32 mouse cellular contexts compared by ENCODE assay signal in genomic region chr12:82754501-82754900, GRCm38 (mm10).
DNase-seq lines count a peak whose midpoint lies in the region; ATAC-seq and TF ChIP-seq lines count a peak whose summit lies in the region.
"Had no signal": no experiment of that assay in that cellular context is flagged by ENCODE, and none has a peak within 500 bp of the region (broad histone marks: within the 10 kb centered on the region; RNA-seq: fewer than 3 reads in every experiment).

No protein-coding gene starts in this region.

- H3K4me3 ChIP-seq in heart, adult 2 months, result no peak overlapping the region
- no peak overlapping the region for H3K4me3 ChIP-seq in heart, embryonic 10.5 days
- no peak overlapping the region for H3K4me3 ChIP-seq in heart, embryonic 14.5 days (ENCODE audit: control insufficient read depth in 1 of 2, insufficient read depth in 1 of 2, low read depth in 1 of 2, low read length in 2 of 2)
- no peak overlapping the region for H3K4me3 ChIP-seq in olfactory bulb, adult 2 months (ENCODE audit: insufficient read depth, low read depth, low read length)
- H3K4me3 ChIP-seq: hindbrain, embryonic 10.5 days; kidney, embryonic 15.5 days; layer of hippocampus, adult 2 months; left cerebral cortex, adult 2 months; limb, embryonic 12.5 days; liver, embryonic 15.5 days; midbrain, embryonic 13.5 days; neural tube, embryonic 13.5 days had no signal

- H3K27me3 ChIP-seq in heart, adult 2 months (ENCODE audit: control insufficient read depth, insufficient read depth, low read length), result no peaks in the 10 kb centered on the region
- H3K27me3 ChIP-seq in heart, embryonic 10.5 days (ENCODE audit: insufficient read depth, poor library complexity, severe bottlenecking), result no peaks in the 10 kb centered on the region
- no peaks in the 10 kb centered on the region for H3K27me3 ChIP-seq in heart, embryonic 14.5 days (ENCODE audit: control insufficient read depth, insufficient read depth, low read length)
- H3K27me3 ChIP-seq: kidney, embryonic 15.5 days; limb, embryonic 12.5 days; liver, embryonic 15.5 days; midbrain, embryonic 13.5 days; neural tube, embryonic 13.5 days had no signal

- no peak for TF ChIP-seq POLR2A in heart, adult 2 months (IDR thresholded peaks at IDR 0.05; ENCODE audit: insufficient read depth, low read depth, low read length)
- no peak for TF ChIP-seq POLR2A in olfactory bulb, adult 2 months (IDR thresholded peaks at IDR 0.05; ENCODE audit: insufficient read depth, low read depth, low read length)

- H3K4me2 ChIP-seq in heart, embryonic 14.5 days (ENCODE audit: low read length), result peak overlapping the region; percentile 17
- H3K4me2 ChIP-seq: kidney, embryonic 15.5 days; limb, embryonic 12.5 days; liver, embryonic 15.5 days; lung, embryonic 14.5 days; midbrain, embryonic 13.5 days; neural tube, embryonic 13.5 days had no signal

- TF ChIP-seq CTCF in heart, adult 2 months (IDR thresholded peaks at IDR 0.05), result no peak
- TF ChIP-seq CTCF in olfactory bulb, adult 2 months (IDR thresholded peaks at IDR 0.05; ENCODE audit: insufficient read depth, low read depth, low read length), result no peak

- peaks cover 3% of the 10 kb centered on the region; the same call in 1 of the 2 replicates for H3K4me1 ChIP-seq in heart, adult 2 months (ENCODE audit: control insufficient read depth, insufficient read depth, low read length)
- peaks cover 30% of the 10 kb centered on the region for H3K4me1 ChIP-seq in heart, embryonic 10.5 days
- peaks cover 11 to 28% of the 10 kb centered on the region in 2 experiments for H3K4me1 ChIP-seq in heart, embryonic 14.5 days (ENCODE audit: control insufficient read depth in 2 of 2, insufficient read depth in 2 of 2, low read length in 2 of 2)
- H3K4me1 ChIP-seq in olfactory bulb, adult 2 months (ENCODE audit: control insufficient read depth, insufficient read depth, low read length), result peaks cover 22% of the 10 kb centered on the region
- H3K4me1 ChIP-seq: hindbrain, embryonic 10.5 days; liver, embryonic 15.5 days had no signal

- H3K9me3 ChIP-seq in heart, embryonic 10.5 days, result no peaks in the 10 kb centered on the region
- no peaks in the 10 kb centered on the region for H3K9me3 ChIP-seq in heart, embryonic 14.5 days (ENCODE audit: control insufficient read depth, low read length)
- H3K9me3 ChIP-seq: hindbrain, embryonic 10.5 days; kidney, embryonic 15.5 days; limb, embryonic 12.5 days; liver, embryonic 15.5 days; midbrain, embryonic 13.5 days; neural tube, embryonic 13.5 days had no signal

- no peaks in the 10 kb centered on the region; the same call in 1 of the 2 replicates for H3K36me3 ChIP-seq in heart, adult 2 months (ENCODE audit: control insufficient read depth, insufficient read depth, low read length)
- no peaks in the 10 kb centered on the region for H3K36me3 ChIP-seq in heart, embryonic 10.5 days
- no peaks in the 10 kb centered on the region for H3K36me3 ChIP-seq in heart, embryonic 14.5 days (ENCODE audit: control insufficient read depth, insufficient read depth, low read length)
- H3K36me3 ChIP-seq: hindbrain, embryonic 10.5 days; kidney, embryonic 15.5 days; limb, embryonic 12.5 days; liver, embryonic 15.5 days; midbrain, embryonic 13.5 days; neural tube, embryonic 13.5 days had no signal

- TF ChIP-seq EP300 in heart, adult 2 months (IDR thresholded peaks at IDR 0.05; ENCODE audit: insufficient read depth, low read depth, low read length), result no peak

- no peaks in the 10 kb centered on the region for H3K79me2 ChIP-seq in heart, adult 2 months (replicated peaks; ENCODE audit: control insufficient read depth, insufficient read depth, low read length)

- WGBS in heart, adult 2 months, result 29% methylated on average over 3 of the region's 3 CpGs
- 29% methylated on average over 3 of the region's 3 CpGs for WGBS in heart, embryonic 10.5 days
- 25% methylated on average over 3 of the region's 3 CpGs for WGBS in heart, embryonic 14.5 days
- 11% methylated on average over 3 of the region's 3 CpGs for WGBS in olfactory bulb, adult 2 months

- no peak for ATAC-seq in heart, embryonic 14.5 days (ENCODE audit: insufficient number of reproducible peaks, insufficient read depth, low FRiP score, low read depth)
- ATAC-seq: activated CD4-positive, CD25-positive, alpha-beta regulatory T cell, adult 4 months; forebrain, embryonic 16.5 days; hindbrain, embryonic 16.5 days; midbrain, embryonic 13.5 days had no signal

- DNase-seq in heart, adult 2 months, result no peak
- no peak for DNase-seq in heart, postnatal 25 days (ENCODE audit: low spot score)
- peak; percentile 71 for DNase-seq in heart, embryonic 10.5 days (ENCODE audit: low spot score)
- no peak for DNase-seq in ovary, postnatal 14 days (ENCODE audit: low spot score)
- DNase-seq in spleen, postnatal 10 days (ENCODE audit: low spot score in 2 of 2), result no peak
- DNase-seq: adrenal gland, adult 2 months; adrenal gland, postnatal 36 days; B cell, adult 2 months; cerebellum, adult 11 months; cerebellum, adult 9-10 months; cerebellum, postnatal 36 days; gastrocnemius, postnatal 10 days; kidney, adult 18-20 months; kidney, postnatal 25 days; lung, embryonic 14.5 days; right cerebral cortex, postnatal 25 days; thymus, adult 18-20 months; thymus, postnatal 4 days had no signal

- H3K9ac ChIP-seq in heart, adult 2 months (ENCODE audit: low read depth, low read length), result peak overlapping the region; percentile 21; the same call in 1 of the 2 replicates
- H3K9ac ChIP-seq in heart, embryonic 14.5 days (ENCODE audit: low read length), result peak overlapping the region; percentile 23; the same call in 1 of the 2 replicates
- H3K9ac ChIP-seq: kidney, embryonic 15.5 days; limb, embryonic 12.5 days; liver, embryonic 15.5 days; lung, embryonic 14.5 days; midbrain, embryonic 13.5 days; neural tube, embryonic 13.5 days had no signal

- intact Hi-C loops in heart, adult 2 months (cut with DNase I), result no loop called here
- intact Hi-C loops in heart, postnatal 25 days (cut with DNase I), result no loop called here

- H3K27ac ChIP-seq in heart, adult 2 months, result peak overlapping the region; percentile 64
- H3K27ac ChIP-seq in heart, embryonic 10.5 days, result peak overlapping the region; percentile 87
- peak overlapping the region; percentile 57 to 73 for H3K27ac ChIP-seq in heart, embryonic 14.5 days (replicated peaks in 1 of 2; ENCODE audit: control insufficient read depth in 1 of 2, insufficient read depth in 1 of 2, low read depth in 2 of 2, low read length in 2 of 2)
- 0 out of 2 replicates have a peak overlapping the region, but pooled peaks have one; percentile 1 for H3K27ac ChIP-seq in olfactory bulb, adult 2 months (ENCODE audit: insufficient read depth, low read depth, low read length)
- H3K27ac ChIP-seq: hindbrain, embryonic 10.5 days; kidney, embryonic 15.5 days; layer of hippocampus, adult 2 months; left cerebral cortex, adult 2 months; limb, embryonic 12.5 days; liver, embryonic 15.5 days; midbrain, embryonic 13.5 days; neural tube, embryonic 13.5 days; stomach, postnatal 0 days had no signal

Comparison
In these comparisons a context has a peak if more than half of its experiments do, and no peak if none do; other contexts are left out.
1. H3K27ac ChIP-seq: peak in every context shown above with its lines; median percentile 87 in heart, embryonic 10.5 days; 65 in heart, embryonic 14.5 days; 64 in heart, adult 2 months; 1 in olfactory bulb, adult 2 months.